Mouse (Mus musculus): ENCODE measurements at regions not wholly inside any gene's neighbourhood (a gene's known extent, or its start where the extent isn't known, plus 50 kb on each side); places are given as distances from the start of the nearest gene placed in this dataset.

DNA sequence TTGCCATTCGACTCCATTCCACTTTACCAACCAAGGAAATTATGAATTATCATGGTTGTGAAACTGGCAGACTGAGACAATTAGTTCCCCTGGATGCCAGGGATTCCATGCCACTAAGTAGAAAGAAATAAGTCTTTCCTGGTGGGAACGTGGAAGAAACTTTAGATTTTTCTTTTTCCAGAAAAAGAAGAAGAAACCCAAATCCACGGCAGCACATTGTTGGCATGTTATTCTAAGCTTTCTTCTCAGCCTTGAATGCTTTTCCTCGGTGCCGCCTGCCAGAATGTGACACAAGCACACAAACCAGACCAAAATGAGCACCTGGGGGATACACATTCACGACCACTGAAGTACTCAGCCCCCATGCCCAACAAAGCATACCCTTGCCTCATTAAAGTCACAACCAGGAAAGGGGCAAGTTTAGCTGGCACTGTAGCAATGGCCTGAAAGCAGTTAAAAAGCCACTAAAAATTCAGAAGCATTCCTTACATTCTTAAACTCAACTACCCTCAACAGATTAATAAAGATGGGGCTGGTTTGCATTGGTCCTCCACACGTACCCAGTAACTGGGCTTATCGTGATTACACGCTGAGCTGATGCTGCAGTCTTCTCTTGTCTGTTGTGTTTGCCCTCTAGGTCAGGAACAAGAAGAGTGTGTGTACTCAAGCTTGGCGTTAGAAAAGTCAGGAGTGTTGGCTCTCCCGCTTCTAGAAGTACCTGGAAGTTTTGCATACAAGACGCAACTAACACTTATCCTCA is 266.4 kb downstream of the Gja1 start:
- intact Hi-C loops (cut with DNase I), result no loop called here
- no peak for TF ChIP-seq POLR2A (IDR thresholded peaks at IDR 0.05; ENCODE audit: insufficient read depth, low read depth, low read length)
- no peak for TF ChIP-seq EP300 (IDR thresholded peaks at IDR 0.05; ENCODE audit: insufficient read depth, low read depth, low read length)
- TF ChIP-seq CTCF (IDR thresholded peaks at IDR 0.05), result no peak
- H3K4me1 ChIP-seq (ENCODE audit: control insufficient read depth, insufficient read depth, low read length), result no peaks in the 10 kb centered on the region
- WGBS, result 76% methylated on average over 12 of the region's 12 CpGs
- no peaks in the 10 kb centered on the region for H3K27me3 ChIP-seq (ENCODE audit: control insufficient read depth, insufficient read depth, low read length)
- no peak for DNase-seq
- no peaks in the 10 kb centered on the region for H3K79me2 ChIP-seq (replicated peaks; ENCODE audit: control insufficient read depth, insufficient read depth, low read length)
- no peak overlapping the region for H3K4me3 ChIP-seq
- H3K9ac ChIP-seq (ENCODE audit: low read depth, low read length), result no peak overlapping the region
- no peak overlapping the region for H3K27ac ChIP-seq
- H3K36me3 ChIP-seq (ENCODE audit: control insufficient read depth, insufficient read depth, low read length), result no peaks in the 10 kb centered on the region

DNA sequence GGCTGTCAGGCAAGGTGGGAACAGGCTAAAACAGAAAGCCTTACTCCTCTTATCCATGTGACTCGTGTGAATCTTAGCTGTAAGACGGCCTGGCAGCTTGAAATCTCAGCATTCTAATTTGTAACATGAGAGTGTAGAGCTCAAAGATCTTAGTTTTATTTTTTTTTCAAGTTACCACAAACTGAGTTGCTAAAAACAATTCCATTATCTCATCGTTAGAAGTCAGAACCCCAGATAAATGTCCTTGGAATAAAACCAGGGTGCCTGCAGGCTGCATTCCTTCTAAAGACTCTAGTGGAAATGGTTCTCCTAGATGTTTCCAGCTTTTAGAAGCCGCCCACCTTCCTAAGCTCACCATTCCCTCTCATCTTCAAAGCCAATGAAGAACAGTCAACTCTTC is 283.4 kb downstream of the Gja1 start:
- H3K9ac ChIP-seq (ENCODE audit: low read depth, low read length), result no peak overlapping the region
- TF ChIP-seq CTCF (IDR thresholded peaks at IDR 0.05), result no peak
- no peaks in the 10 kb centered on the region for H3K27me3 ChIP-seq (ENCODE audit: control insufficient read depth, insufficient read depth, low read length)
- DNase-seq, result no peak
- 37% methylated on average over 4 of the region's 4 CpGs for WGBS
- H3K4me3 ChIP-seq, result no peak overlapping the region
- H3K36me3 ChIP-seq (ENCODE audit: control insufficient read depth, insufficient read depth, low read length), result no peaks in the 10 kb centered on the region
- intact Hi-C loops (cut with DNase I), result no loop called here
- H3K79me2 ChIP-seq (replicated peaks; ENCODE audit: control insufficient read depth, insufficient read depth, low read length), result no peaks in the 10 kb centered on the region
- H3K27ac ChIP-seq, result peak overlapping the region; percentile 5; the same call in 1 of the 2 replicates
- H3K4me1 ChIP-seq (ENCODE audit: control insufficient read depth, insufficient read depth, low read length), result peaks cover 1% of the 10 kb centered on the region; the same call in 1 of the 2 replicates

DNA sequence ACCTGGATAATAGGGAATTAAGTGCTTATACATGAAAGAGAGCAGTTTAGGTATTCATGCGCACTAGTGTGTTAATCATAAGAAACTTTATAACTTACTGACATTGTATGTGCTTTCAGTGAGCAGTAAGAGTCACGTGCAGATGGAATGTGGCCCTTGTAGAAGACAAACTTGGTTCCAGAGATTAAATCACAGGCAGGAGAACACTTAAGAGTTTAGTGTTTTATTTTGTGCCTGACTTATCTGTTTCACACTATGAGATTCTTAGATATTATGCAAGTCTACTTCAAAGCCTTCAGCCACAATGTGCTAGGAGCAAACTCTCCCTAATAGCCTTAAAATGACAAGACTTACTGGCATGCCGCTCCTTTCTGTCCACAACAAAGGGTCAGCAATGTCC is 296.8 kb downstream of the Gja1 start:
- H3K27ac ChIP-seq, result no peak overlapping the region
- no peaks in the 10 kb centered on the region for H3K27me3 ChIP-seq (ENCODE audit: control insufficient read depth, insufficient read depth, low read length)
- TF ChIP-seq CTCF (IDR thresholded peaks at IDR 0.05) (no peak), EP300 (IDR thresholded peaks at IDR 0.05; ENCODE audit: insufficient read depth, low read depth, low read length) (no peak), POLR2A (IDR thresholded peaks at IDR 0.05; ENCODE audit: insufficient read depth, low read depth, low read length) (no peak)
- no peaks in the 10 kb centered on the region for H3K36me3 ChIP-seq (ENCODE audit: control insufficient read depth, insufficient read depth, low read length)
- WGBS, result 78% methylated on average over 3 of the region's 3 CpGs
- intact Hi-C loops (cut with DNase I), result no loop called here
- H3K9ac ChIP-seq (ENCODE audit: low read depth, low read length), result no peak overlapping the region
- no peaks in the 10 kb centered on the region for H3K79me2 ChIP-seq (replicated peaks; ENCODE audit: control insufficient read depth, insufficient read depth, low read length)
- H3K4me3 ChIP-seq, result no peak overlapping the region
- DNase-seq, result no peak
- H3K4me1 ChIP-seq (ENCODE audit: control insufficient read depth, insufficient read depth, low read length), result no peaks in the 10 kb centered on the region

DNA sequence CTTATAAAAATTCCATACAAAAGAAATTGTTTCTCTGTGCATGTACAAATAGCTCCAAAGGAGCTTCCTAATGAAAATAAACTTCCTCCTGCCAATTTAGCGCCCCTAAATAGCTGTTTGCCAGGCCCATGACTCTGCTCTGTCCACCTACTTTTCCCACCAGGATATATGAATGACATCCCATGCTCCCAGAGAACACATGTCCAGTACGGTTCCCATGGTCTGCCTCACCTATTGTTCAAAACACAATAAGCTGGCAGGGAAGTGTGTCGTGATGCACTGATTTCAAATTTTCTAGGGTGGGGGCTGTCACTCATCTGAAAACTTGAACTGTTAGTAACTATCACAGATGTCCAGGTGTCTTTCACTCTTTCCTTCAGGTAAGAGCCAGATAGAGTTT is 305.8 kb downstream of the Gja1 start:
- H3K27ac ChIP-seq, result peak overlapping the region; percentile 79
- peaks cover 2% of the 10 kb centered on the region for H3K4me1 ChIP-seq (ENCODE audit: control insufficient read depth, insufficient read depth, low read length)
- peaks cover 2% of the 10 kb centered on the region; the same call in 1 of the 2 replicates for H3K36me3 ChIP-seq (ENCODE audit: control insufficient read depth, insufficient read depth, low read length)
- H3K9ac ChIP-seq (ENCODE audit: low read depth, low read length), result no peak overlapping the region
- no peaks in the 10 kb centered on the region for H3K79me2 ChIP-seq (replicated peaks; ENCODE audit: control insufficient read depth, insufficient read depth, low read length)
- DNase-seq, result peak in 1 of 2 experiments; percentile 46
- TF ChIP-seq POLR2A (IDR thresholded peaks at IDR 0.05; ENCODE audit: insufficient read depth, low read depth, low read length) (peak; percentile 11; the same call in 1 of the 2 replicates), CTCF (IDR thresholded peaks at IDR 0.05) (no peak), EP300 (IDR thresholded peaks at IDR 0.05; ENCODE audit: insufficient read depth, low read depth, low read length) (0 out of 2 replicates have a peak, but pooled peaks have one; percentile 62)
- intact Hi-C loops (cut with DNase I), result loop anchor here (1.0 to 2.0 kb wide), 3 partner anchors 71 to 306 kb away; partner anchors contain the start of gene Gja1
- 60% methylated on average over 3 of the region's 3 CpGs for WGBS
- no peaks in the 10 kb centered on the region for H3K27me3 ChIP-seq (ENCODE audit: control insufficient read depth, insufficient read depth, low read length)
- H3K4me3 ChIP-seq, result no peak overlapping the region

DNA sequence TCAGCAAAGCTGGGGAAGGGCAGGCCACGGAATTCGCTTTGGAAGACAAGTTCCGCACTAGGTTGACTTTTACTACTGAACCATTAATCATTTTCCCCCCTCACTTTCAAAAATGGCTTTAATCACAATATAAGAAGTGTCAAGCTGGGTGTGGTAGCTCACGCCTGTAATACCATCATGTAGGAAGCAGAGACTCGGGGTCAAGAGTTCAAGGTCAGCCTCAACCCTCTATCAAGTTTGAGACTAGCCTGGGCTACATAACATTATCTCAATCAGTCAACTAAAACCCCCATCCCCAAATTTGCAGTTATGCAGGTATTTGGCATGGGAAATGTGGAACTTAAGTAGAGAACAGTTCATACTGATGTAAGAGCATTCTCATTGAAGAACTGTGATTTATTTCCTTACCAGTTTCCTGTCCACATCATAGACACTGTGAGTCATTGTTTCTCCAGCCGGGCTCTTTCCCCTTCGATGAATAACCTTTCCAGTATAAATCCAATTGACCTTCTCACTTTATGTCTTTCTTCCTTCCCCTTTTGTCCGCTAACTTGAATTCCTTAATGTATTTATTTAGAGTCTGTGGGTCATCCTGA is 308.6 kb downstream of the Gja1 start:
- TF ChIP-seq CTCF (IDR thresholded peaks at IDR 0.05) (no peak), EP300 (IDR thresholded peaks at IDR 0.05; ENCODE audit: insufficient read depth, low read depth, low read length) (no peak), POLR2A (IDR thresholded peaks at IDR 0.05; ENCODE audit: insufficient read depth, low read depth, low read length) (no peak)
- peaks cover 5% of the 10 kb centered on the region for H3K36me3 ChIP-seq (ENCODE audit: control insufficient read depth, insufficient read depth, low read length)
- no peak for DNase-seq
- H3K79me2 ChIP-seq (replicated peaks; ENCODE audit: control insufficient read depth, insufficient read depth, low read length), result no peaks in the 10 kb centered on the region
- H3K27me3 ChIP-seq (ENCODE audit: control insufficient read depth, insufficient read depth, low read length), result no peaks in the 10 kb centered on the region
- WGBS, result 69% methylated on average over 8 of the region's 8 CpGs
- peak overlapping the region; percentile 29 for H3K27ac ChIP-seq
- no peak overlapping the region for H3K4me3 ChIP-seq
- H3K4me1 ChIP-seq (ENCODE audit: control insufficient read depth, insufficient read depth, low read length), result peaks cover 2% of the 10 kb centered on the region
- intact Hi-C loops (cut with DNase I), result no loop called here
- H3K9ac ChIP-seq (ENCODE audit: low read depth, low read length), result no peak overlapping the region

DNA sequence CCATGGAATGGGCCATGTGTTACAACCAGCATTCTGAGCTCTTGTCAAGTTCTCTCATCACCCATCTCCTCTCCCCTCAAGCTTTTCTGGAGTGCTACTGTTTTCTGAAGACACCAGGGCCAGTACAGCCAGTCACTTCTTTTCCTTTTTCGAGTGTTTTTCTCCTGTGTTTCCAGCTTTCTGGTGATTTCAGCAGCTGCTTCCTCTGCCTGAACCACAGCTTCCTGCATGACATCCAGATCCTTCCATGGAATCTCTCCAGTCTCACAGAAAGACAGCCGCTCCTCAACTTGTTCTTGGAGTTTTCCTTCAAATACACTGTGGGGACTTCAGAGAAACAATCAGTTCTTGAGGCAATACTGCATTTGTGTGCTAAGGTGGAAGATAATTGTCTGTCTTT is 314.3 kb downstream of the Gja1 start:
- 29% methylated on average over 2 of the region's 2 CpGs for WGBS
- H3K4me3 ChIP-seq, result no peak overlapping the region
- TF ChIP-seq POLR2A (IDR thresholded peaks at IDR 0.05; ENCODE audit: insufficient read depth, low read depth, low read length), result no peak
- peak; percentile 41; the same call in 1 of the 2 replicates for TF ChIP-seq EP300 (IDR thresholded peaks at IDR 0.05; ENCODE audit: insufficient read depth, low read depth, low read length)
- H3K4me1 ChIP-seq (ENCODE audit: control insufficient read depth, insufficient read depth, low read length), result peaks cover 2% of the 10 kb centered on the region
- H3K27me3 ChIP-seq (ENCODE audit: control insufficient read depth, insufficient read depth, low read length), result no peaks in the 10 kb centered on the region
- H3K9ac ChIP-seq (ENCODE audit: low read depth, low read length), result no peak overlapping the region
- DNase-seq, result peak in 1 of 2 experiments; percentile 8
- H3K36me3 ChIP-seq (ENCODE audit: control insufficient read depth, insufficient read depth, low read length), result peaks cover 3% of the 10 kb centered on the region; the same call in 1 of the 2 replicates
- intact Hi-C loops (cut with DNase I), result loop anchor here (1.0 kb wide), 1 partner anchor 63 kb away; no protein-coding TSS in a partner anchor
- peak overlapping the region; percentile 74 for H3K27ac ChIP-seq
- H3K79me2 ChIP-seq (replicated peaks; ENCODE audit: control insufficient read depth, insufficient read depth, low read length), result no peaks in the 10 kb centered on the region
